Comparison of ENCODE assay signal across 9 mouse cellular contexts in genomic region chr8:126566446-126567062, GRCm38 (mm10). TPM values are rescaled to one million over a fixed set of nuclear protein-coding genes. Genes with fewer than 3 reads are reported as not detected.
DNase-seq lines count a peak whose midpoint lies in the region; ATAC-seq and TF ChIP-seq lines count a peak whose summit lies in the region.
"Had no signal": no experiment of that assay in that cellular context is flagged by ENCODE, and none has a peak within 500 bp of the region (broad histone marks: within the 10 kb centered on the region; RNA-seq: fewer than 3 reads in every experiment).

No protein-coding gene starts in this region.

- no peaks in the 10 kb centered on the region for H3K9me3 ChIP-seq in hindbrain, postnatal 0 days (ENCODE audit: low read length)
- H3K9me3 ChIP-seq in limb, embryonic 12.5 days = 0 out of 2 replicates have a peak, but pooled peaks cover under 1% of the 10 kb centered on the region
- no peaks in the 10 kb centered on the region for H3K9me3 ChIP-seq in neural tube, embryonic 13.5 days

- peak; percentile 33 to 48 for DNase-seq in cerebellum, adult 2 months
- no peak for DNase-seq in cerebellum, adult 9-10 months
- peak; percentile 69 for DNase-seq in gastrocnemius, postnatal 10 days
- DNase-seq in hindbrain, postnatal 0 days (ENCODE audit: low spot score) = peak; percentile 77
- DNase-seq in spleen, postnatal 4 days (ENCODE audit: low spot score in 2 of 2) = no peak

- no peak overlapping the region for H3K27ac ChIP-seq in cerebellum, adult 2 months (ENCODE audit: insufficient read depth, low read length)
- H3K27ac ChIP-seq in hindbrain, postnatal 0 days = peak overlapping the region; percentile 62
- H3K27ac ChIP-seq in limb, embryonic 12.5 days = peak overlapping the region; percentile 85
- H3K27ac ChIP-seq in neural tube, embryonic 13.5 days (replicated peaks) = peak overlapping the region; percentile 81

- H3K4me2 ChIP-seq in hindbrain, postnatal 0 days (ENCODE audit: low read depth, low read length) = 0 out of 2 replicates have a peak overlapping the region, but pooled peaks have one; percentile 5
- peak overlapping the region; percentile 26 for H3K4me2 ChIP-seq in limb, embryonic 12.5 days
- H3K4me2 ChIP-seq in neural tube, embryonic 13.5 days = peak overlapping the region; percentile 2; the same call in 1 of the 2 replicates

- no peak for TF ChIP-seq CTCF in cerebellum, adult 2 months (IDR thresholded peaks at IDR 0.05; ENCODE audit: borderline replicate concordance, insufficient read depth, low read depth, low read length)
- TF ChIP-seq CTCF in hindbrain, postnatal 0 days (IDR thresholded peaks at IDR 0.05; ENCODE audit: low read depth) = no peak

- ATAC-seq in common myeloid progenitor, adult 5-6 weeks (replicated peaks; ENCODE audit: low read depth, poor library complexity, severe bottlenecking) = peak; percentile 3; the same call in 1 of the 2 replicates
- peak; percentile 88 for ATAC-seq in hindbrain, postnatal 0 days
- ATAC-seq in limb, embryonic 12.5 days (ENCODE audit: insufficient number of reproducible peaks, insufficient read depth, low FRiP score, low TSS enrichment, low read depth) = peak; percentile 22; the same call in 1 of the 2 replicates
- peak; percentile 81 for ATAC-seq in neural tube, embryonic 13.5 days (ENCODE audit: low read depth)

- H3K4me1 ChIP-seq in cerebellum, adult 2 months (ENCODE audit: control insufficient read depth, insufficient read depth, low read length) = peaks cover 8% of the 10 kb centered on the region
- H3K4me1 ChIP-seq in hindbrain, postnatal 0 days (ENCODE audit: insufficient read depth, low read length) = peaks cover 10% of the 10 kb centered on the region; the same call in 1 of the 2 replicates
- H3K4me1 ChIP-seq in limb, embryonic 12.5 days (replicated peaks) = peaks cover 30% of the 10 kb centered on the region
- H3K4me1 ChIP-seq in neural tube, embryonic 13.5 days (replicated peaks) = peaks cover 50% of the 10 kb centered on the region

- no peaks in the 10 kb centered on the region for H3K36me3 ChIP-seq in hindbrain, postnatal 0 days (ENCODE audit: insufficient read depth, low read length)
- no peaks in the 10 kb centered on the region for H3K36me3 ChIP-seq in limb, embryonic 12.5 days
- H3K36me3 ChIP-seq in neural tube, embryonic 13.5 days = no peaks in the 10 kb centered on the region

- TF ChIP-seq POLR2A in cerebellum, adult 2 months (IDR thresholded peaks at IDR 0.05; ENCODE audit: borderline replicate concordance, insufficient read depth, low read length) = no peak

- no peak overlapping the region for H3K4me3 ChIP-seq in cerebellum, adult 2 months (replicated peaks; ENCODE audit: insufficient read depth, low read depth, low read length)
- H3K4me3 ChIP-seq in hindbrain, postnatal 0 days (ENCODE audit: low read length) = no peak overlapping the region
- no peak overlapping the region for H3K4me3 ChIP-seq in limb, embryonic 12.5 days (replicated peaks)
- H3K4me3 ChIP-seq in neural tube, embryonic 13.5 days = no peak overlapping the region

- WGBS in cerebellum, adult 2 months = 33% methylated on average over 14 of the region's 14 CpGs
- 5% methylated on average over 14 of the region's 14 CpGs for WGBS in hindbrain, postnatal 0 days
- WGBS in limb, embryonic 12.5 days = 19% methylated on average over 14 of the region's 14 CpGs
- 9% methylated on average over 14 of the region's 14 CpGs for WGBS in neural tube, embryonic 13.5 days

- H3K27me3 ChIP-seq in cerebellum, adult 2 months (ENCODE audit: control insufficient read depth, insufficient read depth, low read length) = no peaks in the 10 kb centered on the region
- no peaks in the 10 kb centered on the region for H3K27me3 ChIP-seq in hindbrain, postnatal 0 days (ENCODE audit: insufficient read depth, low read length)
- no peaks in the 10 kb centered on the region for H3K27me3 ChIP-seq in limb, embryonic 12.5 days
- no peaks in the 10 kb centered on the region for H3K27me3 ChIP-seq in neural tube, embryonic 13.5 days
- H3K27me3 ChIP-seq: CH12.LX had no signal

- H3K9ac ChIP-seq in hindbrain, postnatal 0 days (replicated peaks; ENCODE audit: low read length) = no peak overlapping the region; the same call in 1 of the 2 replicates
- no peak overlapping the region for H3K9ac ChIP-seq in limb, embryonic 12.5 days (replicated peaks)
- peak overlapping the region; percentile 39; the same call in 1 of the 2 replicates for H3K9ac ChIP-seq in neural tube, embryonic 13.5 days

RNA-seq across cellular contexts. Expression of gene Irf2bp2, which starts 27.2 kb away (rescaled TPM):
- polyA plus RNA-seq in cerebellum, adult 2 months (2012; rRNA removed) = 42.0 and 42.4 TPM in 2 replicates
- total RNA-seq in common myeloid progenitor, adult 5-6 weeks (2017) = 72.3 and 85.4 TPM in 2 replicates
- 10 to 100 TPM; 53.3 to 55.5 TPM for total RNA-seq in gastrocnemius, postnatal 10 days (2021)
- 91.5 and 99.1 TPM in 2 replicates for total RNA-seq in hindbrain, postnatal 0 days (2014; rRNA removed)
- polyA plus RNA-seq in hindbrain, postnatal 0 days (2015; fragmentation: Nextera tagmentation; extraction: Ambion mirVana) = 10.2 and 11.4 TPM in 2 replicates
- 9.3 and 11.0 TPM in 2 replicates for polyA plus RNA-seq in limb, embryonic 12.5 days (2016; fragmentation: Nextera tagmentation; extraction: Ambion mirVana)
- 8.6 and 9.7 TPM in 2 replicates for polyA plus RNA-seq in neural tube, embryonic 13.5 days (2015; fragmentation: Nextera tagmentation; extraction: Ambion mirVana)

Comparison
In these comparisons a context has a peak if more than half of its experiments do, and no peak if none do; other contexts are left out.
1. DNase-seq: peak in cerebellum, adult 2 months (2 of 2), gastrocnemius, postnatal 10 days (single experiment) and hindbrain, postnatal 0 days (single experiment); none in cerebellum, adult 9-10 months (single experiment) and spleen, postnatal 4 days (0 of 2).
2. ATAC-seq: peak in every context shown above with its lines; median percentile 88 in hindbrain, postnatal 0 days; 81 in neural tube, embryonic 13.5 days; 22 in limb, embryonic 12.5 days; 3 in common myeloid progenitor, adult 5-6 weeks.
3. Peak in every context shown above with its lines, with median percentiles within 50 percentile points of each other: H3K4me2 ChIP-seq.